13 mouse cellular contexts compared by ENCODE assay signal in the genomic region with DNA sequence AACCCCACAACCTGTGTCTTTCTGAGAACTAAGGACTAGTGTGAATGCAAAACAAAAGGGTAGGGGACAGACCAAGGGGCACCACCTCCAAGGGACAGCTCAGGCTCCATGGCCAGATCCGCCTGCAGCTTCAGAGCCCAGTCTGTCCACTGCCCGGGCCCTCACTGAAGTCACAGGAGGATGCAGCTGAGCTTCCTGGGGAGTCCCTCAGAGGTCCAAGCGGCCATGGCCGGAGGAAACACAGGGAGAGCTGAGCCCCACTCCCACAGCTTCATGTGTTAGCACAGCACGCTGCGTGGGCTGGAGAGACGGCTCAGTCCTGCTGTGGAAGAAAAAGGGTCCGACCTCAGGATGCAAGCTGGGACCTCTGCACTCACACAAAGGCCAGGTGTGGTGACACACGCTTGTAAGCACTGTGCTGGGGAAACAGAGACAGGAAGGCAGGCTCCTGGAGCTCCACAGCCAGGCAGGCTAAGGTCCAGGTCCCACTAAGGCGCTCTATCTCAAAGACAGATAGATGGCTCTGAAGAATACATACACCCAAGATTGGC.
A peak's percentile ranks its signal among the peaks of the same experiment; 100 is the strongest.
DNase-seq lines count a peak whose midpoint lies in the region; ATAC-seq and TF ChIP-seq lines count a peak whose summit lies in the region.
"Had no signal": no experiment of that assay in that cellular context is flagged by ENCODE, and none has a peak within 500 bp of the region (broad histone marks: within the 10 kb centered on the region; RNA-seq: fewer than 3 reads in every experiment).

No protein-coding gene starts in this region.

- H3K4me3 ChIP-seq in forebrain, embryonic 15.5 days = no peak overlapping the region
- no peak overlapping the region for H3K4me3 ChIP-seq in forebrain, embryonic 10.5 days
- H3K4me3 ChIP-seq in layer of hippocampus, adult 2 months = no peak overlapping the region
- H3K4me3 ChIP-seq in bone marrow macrophage, adult 2 months (ENCODE audit: insufficient read depth, low read length) = no peak overlapping the region
- H3K4me3 ChIP-seq in hindbrain, embryonic 11.5 days (ENCODE audit: low read depth, low read length) = no peak overlapping the region
- H3K4me3 ChIP-seq: kidney, embryonic 15.5 days; neural tube, embryonic 13.5 days had no signal

- peak overlapping the region; percentile 73 for H3K27ac ChIP-seq in forebrain, embryonic 15.5 days (replicated peaks)
- H3K27ac ChIP-seq in forebrain, embryonic 10.5 days = no peak overlapping the region
- peak overlapping the region; percentile 83 for H3K27ac ChIP-seq in layer of hippocampus, adult 2 months
- H3K27ac ChIP-seq in bone marrow macrophage, adult 2 months (ENCODE audit: insufficient read depth, low read depth, low read length) = peak overlapping the region; percentile 87
- no peak overlapping the region for H3K27ac ChIP-seq in hindbrain, embryonic 11.5 days (ENCODE audit: low read depth, low read length)
- H3K27ac ChIP-seq: kidney, embryonic 15.5 days; neural tube, embryonic 13.5 days had no signal

- H3K9ac ChIP-seq in forebrain, embryonic 15.5 days (replicated peaks) = no peak overlapping the region
- no peak overlapping the region for H3K9ac ChIP-seq in hindbrain, embryonic 11.5 days (ENCODE audit: low read depth, low read length)
- H3K9ac ChIP-seq: kidney, embryonic 15.5 days; neural tube, embryonic 13.5 days had no signal

- no peaks in the 10 kb centered on the region for H3K9me3 ChIP-seq in forebrain, embryonic 15.5 days
- no peaks in the 10 kb centered on the region for H3K9me3 ChIP-seq in forebrain, embryonic 10.5 days
- H3K9me3 ChIP-seq in hindbrain, embryonic 11.5 days (ENCODE audit: control insufficient read depth, low read length) = no peaks in the 10 kb centered on the region
- H3K9me3 ChIP-seq: kidney, embryonic 15.5 days; neural tube, embryonic 13.5 days had no signal

- no peak for ATAC-seq in forebrain, embryonic 15.5 days (replicated peaks)
- ATAC-seq in hindbrain, embryonic 11.5 days (ENCODE audit: low FRiP score) = no peak
- ATAC-seq: lung, postnatal 0 days had no signal

- H3K27me3 ChIP-seq in forebrain, embryonic 15.5 days = no peaks in the 10 kb centered on the region
- no peaks in the 10 kb centered on the region for H3K27me3 ChIP-seq in forebrain, embryonic 10.5 days (ENCODE audit: poor library complexity, severe bottlenecking)
- no peaks in the 10 kb centered on the region for H3K27me3 ChIP-seq in hindbrain, embryonic 11.5 days (ENCODE audit: control insufficient read depth, insufficient read depth, low read length)
- H3K27me3 ChIP-seq: kidney, embryonic 15.5 days; neural tube, embryonic 13.5 days had no signal

- 92% methylated on average over 10 of the region's 10 CpGs for WGBS in forebrain, embryonic 15.5 days
- 91% methylated on average over 10 of the region's 10 CpGs for WGBS in forebrain, embryonic 10.5 days
- 87% methylated on average over 10 of the region's 10 CpGs for WGBS in hindbrain, embryonic 11.5 days

- no peak for TF ChIP-seq POLR2A in bone marrow macrophage, adult 2 months (IDR thresholded peaks at IDR 0.05; ENCODE audit: borderline replicate concordance, low read depth, low read length)

- no peak for TF ChIP-seq CTCF in layer of hippocampus, adult 2 months (conservative IDR thresholded peaks at IDR 0.05)
- no peak for TF ChIP-seq CTCF in bone marrow macrophage, adult 2 months (IDR thresholded peaks at IDR 0.05; ENCODE audit: low read depth, low read length)

- DNase-seq in forebrain, embryonic 10.5 days (ENCODE audit: extremely low spot score, low spot score) = no peak
- no peak for DNase-seq in layer of hippocampus, adult 2 months (ENCODE audit: low spot score in 2 of 2)
- no peak for DNase-seq in layer of hippocampus, adult 11-12 months (ENCODE audit: low spot score)
- DNase-seq in thymus, postnatal 0 days (ENCODE audit: low spot score) = peak; percentile 52
- no peak for DNase-seq in hindbrain, embryonic 11.5 days (ENCODE audit: low spot score)
- DNase-seq: embryo, embryonic 11 days; heart, postnatal 14 days; right cerebral cortex, postnatal 25 days had no signal

- H3K4me2 ChIP-seq in forebrain, embryonic 15.5 days (replicated peaks) = no peak overlapping the region
- no peak overlapping the region for H3K4me2 ChIP-seq in hindbrain, embryonic 11.5 days (replicated peaks; ENCODE audit: low read depth, low read length)
- H3K4me2 ChIP-seq: kidney, embryonic 15.5 days; neural tube, embryonic 13.5 days had no signal

- peaks cover 17% of the 10 kb centered on the region for H3K4me1 ChIP-seq in forebrain, embryonic 15.5 days
- H3K4me1 ChIP-seq in forebrain, embryonic 10.5 days = peaks cover 19% of the 10 kb centered on the region
- H3K4me1 ChIP-seq in bone marrow macrophage, adult 2 months (ENCODE audit: control insufficient read depth, insufficient read depth, low read length) = peaks cover 60% of the 10 kb centered on the region
- H3K4me1 ChIP-seq in hindbrain, embryonic 11.5 days (replicated peaks; ENCODE audit: control insufficient read depth, insufficient read depth, low read length) = 0 out of 2 replicates have a peak, but pooled peaks cover 2% of the 10 kb centered on the region

- no peaks in the 10 kb centered on the region for H3K36me3 ChIP-seq in forebrain, embryonic 15.5 days
- peaks cover 59% of the 10 kb centered on the region for H3K36me3 ChIP-seq in forebrain, embryonic 10.5 days (replicated peaks)
- no peaks in the 10 kb centered on the region for H3K36me3 ChIP-seq in hindbrain, embryonic 11.5 days (ENCODE audit: control insufficient read depth, insufficient read depth, low read length)

Comparison
In these comparisons a context has a peak if more than half of its experiments do, and no peak if none do; other contexts are left out.
1. H3K27ac ChIP-seq: peak in forebrain, embryonic 15.5 days (single experiment), layer of hippocampus, adult 2 months (single experiment) and bone marrow macrophage, adult 2 months (single experiment); none in forebrain, embryonic 10.5 days (single experiment) and hindbrain, embryonic 11.5 days (single experiment).